21 mouse cellular contexts compared by ENCODE assay signal in genomic region chr9:9682348-9682884, GRCm38 (mm10).
DNase-seq lines count a peak whose midpoint lies in the region; ATAC-seq and TF ChIP-seq lines count a peak whose summit lies in the region.
"Had no signal": no experiment of that assay in that cellular context is flagged by ENCODE, and none has a peak within 500 bp of the region (broad histone marks: within the 10 kb centered on the region; RNA-seq: fewer than 3 reads in every experiment).

No protein-coding gene starts in this region.

- H3K4me2 ChIP-seq in midbrain, embryonic 11.5 days = no peak overlapping the region
- no peak overlapping the region for H3K4me2 ChIP-seq in midbrain, embryonic 15.5 days
- H3K4me2 ChIP-seq in forebrain, embryonic 13.5 days = no peak overlapping the region
- H3K4me2 ChIP-seq: limb, embryonic 12.5 days; liver, embryonic 11.5 days; midbrain, embryonic 12.5 days had no signal

- ATAC-seq in midbrain, embryonic 11.5 days (ENCODE audit: low FRiP score) = no peak
- ATAC-seq in midbrain, embryonic 15.5 days (replicated peaks) = no peak
- ATAC-seq in forebrain, embryonic 13.5 days = peak; percentile 76
- peak; percentile 61 for ATAC-seq in megakaryocyte progenitor cell, adult 5-6 weeks (replicated peaks; ENCODE audit: poor library complexity)
- ATAC-seq: hindbrain, postnatal 0 days; intestine, embryonic 16.5 days; liver, postnatal 0 days had no signal

- H3K79me2 ChIP-seq in MEL (ENCODE audit: control insufficient read depth, insufficient read depth, low read length, poor library complexity) = no peaks in the 10 kb centered on the region

- 57% methylated on average over 5 of the region's 5 CpGs for WGBS in midbrain, embryonic 11.5 days
- WGBS in midbrain, embryonic 15.5 days = 42% methylated on average over 5 of the region's 5 CpGs
- 15% methylated on average over 5 of the region's 5 CpGs for WGBS in forebrain, embryonic 13.5 days

- no peak for TF ChIP-seq RAD21 in MEL (IDR thresholded peaks at IDR 0.05; ENCODE audit: low read depth, low read length)

- H3K27me3 ChIP-seq in midbrain, embryonic 11.5 days (ENCODE audit: control insufficient read depth, insufficient read depth, low read length) = no peaks in the 10 kb centered on the region
- H3K27me3 ChIP-seq in midbrain, embryonic 15.5 days (replicated peaks) = no peaks in the 10 kb centered on the region
- H3K27me3 ChIP-seq in MEL (ENCODE audit: control insufficient read depth in 1 of 2, insufficient read depth in 2 of 2, low read length in 2 of 2) = no peaks in the 10 kb centered on the region
- H3K27me3 ChIP-seq in forebrain, embryonic 13.5 days = no peaks in the 10 kb centered on the region
- H3K27me3 ChIP-seq: limb, embryonic 12.5 days; midbrain, embryonic 12.5 days had no signal

- no peak for TF ChIP-seq POLR2A in MEL (IDR thresholded peaks at IDR 0.05; ENCODE audit: control insufficient read depth in 1 of 2, insufficient read depth in 1 of 2, low read depth in 1 of 2, low read length in 2 of 2, poor library complexity in 1 of 2)

- no peaks in the 10 kb centered on the region for H3K9me3 ChIP-seq in midbrain, embryonic 11.5 days (ENCODE audit: control insufficient read depth, low read length)
- H3K9me3 ChIP-seq in midbrain, embryonic 15.5 days = no peaks in the 10 kb centered on the region
- H3K9me3 ChIP-seq in MEL (replicated peaks; ENCODE audit: insufficient read depth, low read length) = no peaks in the 10 kb centered on the region
- no peaks in the 10 kb centered on the region for H3K9me3 ChIP-seq in forebrain, embryonic 13.5 days (replicated peaks)
- H3K9me3 ChIP-seq: limb, embryonic 12.5 days; midbrain, embryonic 12.5 days had no signal

- H3K36me3 ChIP-seq in midbrain, embryonic 11.5 days (ENCODE audit: control insufficient read depth, insufficient read depth, low read length) = no peaks in the 10 kb centered on the region
- H3K36me3 ChIP-seq in midbrain, embryonic 15.5 days (replicated peaks) = no peaks in the 10 kb centered on the region
- no peaks in the 10 kb centered on the region for H3K36me3 ChIP-seq in MEL (ENCODE audit: control insufficient read depth in 1 of 2, insufficient read depth in 2 of 2, low read length in 2 of 2)
- H3K36me3 ChIP-seq in forebrain, embryonic 13.5 days (ENCODE audit: poor library complexity, severe bottlenecking) = no peaks in the 10 kb centered on the region
- H3K36me3 ChIP-seq: limb, embryonic 12.5 days; midbrain, embryonic 12.5 days had no signal

- no peak overlapping the region for H3K27ac ChIP-seq in midbrain, embryonic 11.5 days (ENCODE audit: low read depth, low read length)
- H3K27ac ChIP-seq in midbrain, embryonic 15.5 days = no peak overlapping the region
- no peak overlapping the region for H3K27ac ChIP-seq in MEL (ENCODE audit: control insufficient read depth, low read depth, low read length)
- H3K27ac ChIP-seq in forebrain, embryonic 13.5 days = no peak overlapping the region
- H3K27ac ChIP-seq: hindbrain, postnatal 0 days; limb, embryonic 12.5 days; midbrain, embryonic 12.5 days had no signal

- no peak overlapping the region for H3K9ac ChIP-seq in midbrain, embryonic 11.5 days (ENCODE audit: low read length)
- H3K9ac ChIP-seq in midbrain, embryonic 15.5 days = no peak overlapping the region
- H3K9ac ChIP-seq in MEL (ENCODE audit: control insufficient read depth, low read depth, low read length, poor library complexity, severe bottlenecking) = no peak overlapping the region
- no peak overlapping the region for H3K9ac ChIP-seq in forebrain, embryonic 13.5 days
- H3K9ac ChIP-seq: limb, embryonic 12.5 days; liver, postnatal 0 days; midbrain, embryonic 12.5 days had no signal

- peak; percentile 59 for DNase-seq in midbrain, embryonic 11.5 days (ENCODE audit: low spot score, missing footprints)
- peak; percentile 19 for DNase-seq in MEL (ENCODE audit: low read depth, low spot score)
- no peak for DNase-seq in MN1 (ENCODE audit: low spot score)
- no peak for DNase-seq in kidney, adult 9 months
- DNase-seq: adrenal gland, postnatal 25 days; cerebellum, adult 9-10 months; gastrocnemius, postnatal 36 days; heart, postnatal 36 days; kidney, postnatal 25 days; layer of hippocampus, postnatal 36 days; liver, postnatal 0 days; lung, postnatal 10 days; spleen, adult 18-20 months had no signal

- no peak overlapping the region for H3K4me3 ChIP-seq in midbrain, embryonic 11.5 days (ENCODE audit: low read depth, low read length)
- no peak overlapping the region for H3K4me3 ChIP-seq in midbrain, embryonic 15.5 days
- no peak overlapping the region for H3K4me3 ChIP-seq in MEL (ENCODE audit: control insufficient read depth in 1 of 2, insufficient read depth in 1 of 2, low read depth in 2 of 2, low read length in 2 of 2)
- H3K4me3 ChIP-seq in forebrain, embryonic 13.5 days = no peak overlapping the region
- H3K4me3 ChIP-seq: limb, embryonic 12.5 days; midbrain, embryonic 12.5 days had no signal

- H3K4me1 ChIP-seq in midbrain, embryonic 11.5 days (ENCODE audit: control insufficient read depth, insufficient read depth, low read length) = no peaks in the 10 kb centered on the region
- H3K4me1 ChIP-seq in midbrain, embryonic 15.5 days = 0 out of 2 replicates have a peak, but pooled peaks cover 4% of the 10 kb centered on the region
- H3K4me1 ChIP-seq in MEL (ENCODE audit: control insufficient read depth in 1 of 2, insufficient read depth in 2 of 2, low read length in 2 of 2) = no peaks in the 10 kb centered on the region
- peaks cover 16% of the 10 kb centered on the region for H3K4me1 ChIP-seq in forebrain, embryonic 13.5 days
- H3K4me1 ChIP-seq: limb, embryonic 12.5 days had no signal

- no peak for TF ChIP-seq CTCF in MEL (IDR thresholded peaks at IDR 0.05 in 2 of 3, conservative IDR thresholded peaks at IDR 0.05 in 1 of 3; ENCODE audit: control insufficient read depth in 1 of 3, insufficient read depth in 1 of 3, low read depth in 2 of 3, low read length in 3 of 3, poor library complexity in 1 of 3, severe bottlenecking in 1 of 3)

- no peak for TF ChIP-seq EP300 in MEL (IDR thresholded peaks at IDR 0.05; ENCODE audit: low read depth in 1 of 2, low read length in 2 of 2)

TF ChIP-seq in MEL, 35 proteins besides CTCF, POLR2A, EP300 and RAD21:
- no peak for TF ChIP-seq SMC3 (IDR thresholded peaks at IDR 0.05; ENCODE audit: low read depth, low read length)
- TF ChIP-seq MAFK (IDR thresholded peaks at IDR 0.05; ENCODE audit: borderline replicate concordance, low read depth, low read length) = no peak
- no peak for TF ChIP-seq TBP (IDR thresholded peaks at IDR 0.05; ENCODE audit: low read depth, low read length)
- TF ChIP-seq MXI1 (IDR thresholded peaks at IDR 0.05; ENCODE audit: low read depth, low read length) = no peak
- TF ChIP-seq USF2 (IDR thresholded peaks at IDR 0.05; ENCODE audit: borderline replicate concordance in 1 of 2, insufficient read depth in 1 of 2, low read depth in 1 of 2, low read length in 2 of 2) = no peak
- TF ChIP-seq MYB (IDR thresholded peaks at IDR 0.05; ENCODE audit: low read depth, low read length) = no peak
- no peak for TF ChIP-seq ZKSCAN1 (IDR thresholded peaks at IDR 0.05; ENCODE audit: low read depth, low read length)
- no peak for TF ChIP-seq E2F4 (IDR thresholded peaks at IDR 0.05; ENCODE audit: borderline replicate concordance, low read depth, low read length)
- no peak for TF ChIP-seq ZMIZ1 (IDR thresholded peaks at IDR 0.05; ENCODE audit: low read depth, low read length)
- no peak for TF ChIP-seq CHD1 (IDR thresholded peaks at IDR 0.05; ENCODE audit: low read depth, low read length)
- no peak for TF ChIP-seq ZC3H11A (IDR thresholded peaks at IDR 0.05; ENCODE audit: low read depth, low read length)
- no peak for TF ChIP-seq MAX (IDR thresholded peaks at IDR 0.05; ENCODE audit: low read length)
- TF ChIP-seq CHD2 (IDR thresholded peaks at IDR 0.05; ENCODE audit: low read length) = no peak
- no peak for TF ChIP-seq KAT2A (conservative IDR thresholded peaks at IDR 0.05; ENCODE audit: low read depth, low read length)
- TF ChIP-seq USF1 (IDR thresholded peaks at IDR 0.05; ENCODE audit: low read depth, low read length) = no peak

Comparison
In these comparisons a context has a peak if more than half of its experiments do, and no peak if none do; other contexts are left out.
1. ATAC-seq: peak in forebrain, embryonic 13.5 days (single experiment) and megakaryocyte progenitor cell, adult 5-6 weeks (single experiment); none in midbrain, embryonic 11.5 days (single experiment) and midbrain, embryonic 15.5 days (single experiment).
2. DNase-seq: peak in midbrain, embryonic 11.5 days (single experiment) and MEL (single experiment); none in MN1 (single experiment) and kidney, adult 9 months (single experiment).